Comparison of ENCODE assay signal across 10 mouse cellular contexts in the genomic region with DNA sequence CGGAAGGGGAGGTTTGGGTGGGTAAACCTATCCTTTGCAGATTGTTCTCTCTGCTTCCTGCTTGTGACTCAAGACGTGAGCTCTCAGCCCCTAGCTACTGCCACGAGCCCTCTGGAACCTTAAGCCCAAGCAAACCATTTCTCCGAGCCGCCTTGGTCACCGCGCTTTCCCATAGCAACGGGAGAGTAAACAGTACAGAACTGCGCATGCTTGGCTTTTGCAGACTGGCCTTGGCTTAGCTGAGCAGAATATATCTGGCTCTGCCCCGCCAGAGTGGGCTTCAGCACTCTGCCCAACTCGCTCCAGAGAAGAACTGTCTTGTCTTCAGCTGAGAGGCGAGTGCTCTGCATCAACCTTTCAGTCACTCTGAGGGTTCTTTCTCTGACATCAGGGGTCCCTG.
DNase-seq lines count a peak whose midpoint lies in the region; ATAC-seq and TF ChIP-seq lines count a peak whose summit lies in the region.
"Had no signal": no experiment of that assay in that cellular context is flagged by ENCODE, and none has a peak within 500 bp of the region (broad histone marks: within the 10 kb centered on the region; RNA-seq: fewer than 3 reads in every experiment).

No protein-coding gene starts in this region.

- TF ChIP-seq CTCF in lung, adult 2 months (IDR thresholded peaks at IDR 0.05; ENCODE audit: insufficient read depth, low read length): no peak

- H3K36me3 ChIP-seq in embryonic facial prominence, embryonic 14.5 days (ENCODE audit: control insufficient read depth, insufficient read depth, low read length): no peaks in the 10 kb centered on the region
- no peaks in the 10 kb centered on the region for H3K36me3 ChIP-seq in embryonic facial prominence, embryonic 10.5 days (replicated peaks)
- no peaks in the 10 kb centered on the region for H3K36me3 ChIP-seq in lung, embryonic 15.5 days
- no peaks in the 10 kb centered on the region for H3K36me3 ChIP-seq in midbrain, embryonic 14.5 days (ENCODE audit: control insufficient read depth, insufficient read depth, low read length)

- H3K27me3 ChIP-seq in embryonic facial prominence, embryonic 14.5 days (replicated peaks; ENCODE audit: control insufficient read depth, insufficient read depth, low read length): no peaks in the 10 kb centered on the region
- 0 out of 2 replicates have a peak, but pooled peaks cover 7% of the 10 kb centered on the region for H3K27me3 ChIP-seq in embryonic facial prominence, embryonic 10.5 days (replicated peaks; ENCODE audit: low read depth, poor library complexity, severe bottlenecking)
- H3K27me3 ChIP-seq in lung, embryonic 15.5 days: 0 out of 2 replicates have a peak, but pooled peaks cover 12% of the 10 kb centered on the region
- H3K27me3 ChIP-seq in midbrain, embryonic 14.5 days (ENCODE audit: control insufficient read depth, insufficient read depth, low read length): no peaks in the 10 kb centered on the region
- H3K27me3 ChIP-seq: forebrain, embryonic 13.5 days had no signal

- whole genome bisulfite sequencing in embryonic facial prominence, embryonic 14.5 days: 51% methylated on average over 12 of the region's 12 CpGs
- WGBS in embryonic facial prominence, embryonic 10.5 days: 68% methylated on average over 12 of the region's 12 CpGs
- WGBS in lung, embryonic 15.5 days: 24% methylated on average over 12 of the region's 12 CpGs
- 32% methylated on average over 12 of the region's 12 CpGs for WGBS in lung, adult 2 months
- WGBS in midbrain, embryonic 14.5 days: 70% methylated on average over 12 of the region's 12 CpGs

- peaks cover 3% of the 10 kb centered on the region; the same call in 1 of the 2 replicates for H3K4me1 ChIP-seq in embryonic facial prominence, embryonic 14.5 days (ENCODE audit: control insufficient read depth, insufficient read depth, low read length)
- H3K4me1 ChIP-seq in embryonic facial prominence, embryonic 10.5 days: peaks cover 21% of the 10 kb centered on the region
- 0 out of 2 replicates have a peak, but pooled peaks cover 8% of the 10 kb centered on the region for H3K4me1 ChIP-seq in lung, embryonic 15.5 days
- no peaks in the 10 kb centered on the region for H3K4me1 ChIP-seq in lung, adult 2 months (ENCODE audit: control insufficient read depth, insufficient read depth, low read length)
- peaks cover 4% of the 10 kb centered on the region; the same call in 1 of the 2 replicates for H3K4me1 ChIP-seq in midbrain, embryonic 14.5 days (ENCODE audit: control insufficient read depth, insufficient read depth, low read length)

- TF ChIP-seq POLR2A in lung, adult 2 months (IDR thresholded peaks at IDR 0.05; ENCODE audit: borderline replicate concordance, extremely low read depth, low read depth, low read length): no peak

- no peak overlapping the region for H3K4me2 ChIP-seq in embryonic facial prominence, embryonic 14.5 days (ENCODE audit: low read depth, low read length)
- H3K4me2 ChIP-seq in lung, embryonic 15.5 days: peak overlapping the region; percentile 27; the same call in 1 of the 2 replicates
- no peak overlapping the region for H3K4me2 ChIP-seq in midbrain, embryonic 14.5 days (ENCODE audit: low read length)
- H3K4me2 ChIP-seq: forebrain, embryonic 13.5 days had no signal

- H3K9me3 ChIP-seq in embryonic facial prominence, embryonic 14.5 days (ENCODE audit: control insufficient read depth, low read length): no peaks in the 10 kb centered on the region
- H3K9me3 ChIP-seq in embryonic facial prominence, embryonic 10.5 days: no peaks in the 10 kb centered on the region
- no peaks in the 10 kb centered on the region for H3K9me3 ChIP-seq in lung, embryonic 15.5 days
- H3K9me3 ChIP-seq in midbrain, embryonic 14.5 days (ENCODE audit: control insufficient read depth, low read length): no peaks in the 10 kb centered on the region
- H3K9me3 ChIP-seq: forebrain, embryonic 13.5 days had no signal

- peak; percentile 37; the same call in 1 of the 2 replicates for ATAC-seq in embryonic facial prominence, embryonic 14.5 days (ENCODE audit: low read depth)
- ATAC-seq in lung, embryonic 15.5 days (ENCODE audit: borderline replicate concordance, extremely low read depth, low FRiP score, low TSS enrichment): peak; percentile 28; the same call in 1 of the 2 replicates
- no peak for ATAC-seq in midbrain, embryonic 14.5 days (ENCODE audit: low FRiP score, low TSS enrichment)
- ATAC-seq: forebrain, embryonic 13.5 days had no signal

- no peak overlapping the region for H3K4me3 ChIP-seq in embryonic facial prominence, embryonic 14.5 days (ENCODE audit: low read depth, low read length)
- no peak overlapping the region for H3K4me3 ChIP-seq in embryonic facial prominence, embryonic 10.5 days
- H3K4me3 ChIP-seq in lung, embryonic 15.5 days: no peak overlapping the region
- H3K4me3 ChIP-seq in lung, adult 2 months (replicated peaks; ENCODE audit: extremely low read depth, low read depth, low read length): no peak overlapping the region
- H3K4me3 ChIP-seq in midbrain, embryonic 14.5 days (replicated peaks; ENCODE audit: low read depth, low read length): no peak overlapping the region
- H3K4me3 ChIP-seq: forebrain, embryonic 13.5 days had no signal

- H3K9ac ChIP-seq in embryonic facial prominence, embryonic 14.5 days (ENCODE audit: low read depth, low read length): no peak overlapping the region
- no peak overlapping the region for H3K9ac ChIP-seq in lung, embryonic 15.5 days
- no peak overlapping the region for H3K9ac ChIP-seq in midbrain, embryonic 14.5 days (replicated peaks; ENCODE audit: low read length)
- H3K9ac ChIP-seq: forebrain, embryonic 13.5 days had no signal

- DNase-seq in embryonic facial prominence, embryonic 14.5 days (ENCODE audit: low spot score): no peak
- DNase-seq in embryonic facial prominence, embryonic 10.5 days (ENCODE audit: low spot score): no peak
- no peak for DNase-seq in lung, adult 2 months
- DNase-seq in adrenal gland, adult 2 months: peak; percentile 71
- DNase-seq in midbrain, embryonic 14.5 days: peak; percentile 65
- no peak for DNase-seq in gastrocnemius, adult 8-10 months (ENCODE audit: low spot score in 2 of 2)
- no peak for DNase-seq in yolk sac, embryonic 10.5 days (ENCODE audit: low spot score)
- DNase-seq: heart, adult 18-20 months had no signal

- no peak overlapping the region for H3K27ac ChIP-seq in embryonic facial prominence, embryonic 14.5 days (replicated peaks; ENCODE audit: low read depth, low read length)
- H3K27ac ChIP-seq in embryonic facial prominence, embryonic 10.5 days (replicated peaks): no peak overlapping the region
- no peak overlapping the region for H3K27ac ChIP-seq in lung, embryonic 15.5 days
- H3K27ac ChIP-seq in midbrain, embryonic 14.5 days (replicated peaks; ENCODE audit: low read depth, low read length): no peak overlapping the region
- H3K27ac ChIP-seq: forebrain, embryonic 13.5 days had no signal

Comparison
In these comparisons a context has a peak if more than half of its experiments do, and no peak if none do; other contexts are left out.
1. DNase-seq: peak in adrenal gland, adult 2 months (single experiment) and midbrain, embryonic 14.5 days (single experiment); none in embryonic facial prominence, embryonic 14.5 days (single experiment), embryonic facial prominence, embryonic 10.5 days (single experiment), lung, adult 2 months (single experiment), gastrocnemius, adult 8-10 months (0 of 2) and yolk sac, embryonic 10.5 days (single experiment).